Mouse (Mus musculus) embryo, embryonic 9.5 days (tissue): ENCODE results near the gene Klhl10.

ENCODE experiments used
- DNase-seq: peaks from one replicate; pipeline ENCODE4 v3.0.0-alpha.2; 2017; ENCODE audit errors: extremely low spot score

The Klhl10 gene

GRCm38 (mm10) chr11:100441797-100442196 lies at the start of gene Klhl10, which contains the start of gene Nt5c3b:
Gene Klhl10, plus strand, starts transcription at chr11:100441917.
Gene Nt5c3b, minus strand, starts transcription at chr11:100441808.
- no peak for DNase-seq

DNA sequence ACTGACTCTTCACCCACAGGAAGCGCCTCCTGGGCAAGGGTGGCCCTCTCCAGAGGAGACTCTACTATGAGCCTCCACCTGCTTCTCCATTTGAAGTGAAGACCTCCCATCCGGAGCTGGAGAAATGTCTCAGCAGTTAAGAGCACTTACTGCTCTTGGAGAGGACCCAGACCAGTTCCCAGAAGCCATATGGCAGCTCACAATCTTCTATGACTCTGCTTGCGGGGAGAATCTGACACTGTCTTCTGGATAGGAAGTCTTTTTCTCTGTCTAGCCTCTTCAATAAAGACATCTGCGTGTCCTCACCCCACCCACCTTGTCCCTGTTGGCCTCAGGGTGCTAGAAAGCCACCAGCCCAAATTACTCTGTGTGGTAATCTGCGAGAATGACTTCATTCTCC lies 48.8 kb upstream of the Klhl10 start:
- no peak for DNase-seq

GRCm38 (mm10) chr11:100393733-100394132 lies 48.0 kb upstream of the Klhl10 start:
- no peak for DNase-seq

GRCm38 (mm10) chr11:100394353-100395074 lies 47.2 kb upstream of the Klhl10 start:
- DNase-seq, result no peak

GRCm38 (mm10) chr11:100395200-100395599 lies 46.5 kb upstream of the Klhl10 start:
- DNase-seq, result no peak

- peak; percentile 32 for DNase-seq
These were observed 45.7 kb upstream of the Klhl10 start for GRCm38 (mm10) chr11:100395861-100396631.

- DNase-seq, result no peak
These were observed 44.7 kb upstream of the Klhl10 start for GRCm38 (mm10) chr11:100396886-100397599.

- DNase-seq, result peak; percentile 99
These were observed 43.9 kb upstream of the Klhl10 start, which contains the start of gene Jup for GRCm38 (mm10) chr11:100397600-100398389. Gene Jup, minus strand, starts transcription at chr11:100397763.

GRCm38 (mm10) chr11:100398517-100398916 lies 43.2 kb upstream of the Klhl10 start:
- DNase-seq, result no peak

DNA sequence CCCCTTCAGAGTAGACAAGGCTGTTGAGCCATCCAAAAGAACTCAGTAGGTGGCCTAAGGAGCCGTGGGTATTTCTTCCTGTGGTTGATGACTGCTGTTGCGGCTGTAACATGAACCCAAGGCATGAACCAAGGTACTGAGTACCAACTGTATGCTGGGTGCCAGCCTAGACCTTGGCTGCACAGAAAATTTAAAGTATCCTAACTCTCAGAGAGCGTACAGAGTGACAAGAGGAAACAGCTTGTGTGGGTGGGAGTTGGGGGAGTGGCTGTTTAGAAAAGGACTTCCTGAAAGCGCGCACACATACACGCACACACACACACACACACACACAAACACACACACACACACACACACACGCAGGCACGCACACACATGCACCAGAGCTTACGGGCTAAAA lies 42.4 kb upstream of the Klhl10 start:
- DNase-seq, result no peak

GRCm38 (mm10) chr11:100399727-100400538 lies 41.8 kb upstream of the Klhl10 start:
- no peak for DNase-seq

DNA sequence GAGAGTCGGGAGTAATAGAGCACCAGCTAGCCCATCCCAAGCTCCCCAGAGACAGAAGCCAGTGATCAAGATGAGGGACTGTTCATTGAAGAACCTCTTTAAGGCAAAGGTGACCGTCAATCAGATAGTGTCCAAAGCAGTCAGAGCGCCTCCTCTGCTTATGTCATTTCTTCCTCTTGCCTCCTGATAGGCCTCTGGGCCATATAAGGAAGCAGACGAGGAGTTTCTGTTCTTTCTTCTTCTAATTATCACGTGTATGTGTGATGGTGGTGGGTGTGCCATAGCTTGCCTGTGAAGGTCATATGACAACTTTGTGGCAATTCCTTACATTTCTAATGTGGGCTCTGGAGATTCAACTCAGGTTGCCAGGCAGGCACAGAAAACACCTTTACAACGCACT lies 40.9 kb upstream of the Klhl10 start:
- DNase-seq, result no peak

- no peak for DNase-seq
These were observed 39.5 kb upstream of the Klhl10 start for GRCm38 (mm10) chr11:100402240-100402639.

DNA sequence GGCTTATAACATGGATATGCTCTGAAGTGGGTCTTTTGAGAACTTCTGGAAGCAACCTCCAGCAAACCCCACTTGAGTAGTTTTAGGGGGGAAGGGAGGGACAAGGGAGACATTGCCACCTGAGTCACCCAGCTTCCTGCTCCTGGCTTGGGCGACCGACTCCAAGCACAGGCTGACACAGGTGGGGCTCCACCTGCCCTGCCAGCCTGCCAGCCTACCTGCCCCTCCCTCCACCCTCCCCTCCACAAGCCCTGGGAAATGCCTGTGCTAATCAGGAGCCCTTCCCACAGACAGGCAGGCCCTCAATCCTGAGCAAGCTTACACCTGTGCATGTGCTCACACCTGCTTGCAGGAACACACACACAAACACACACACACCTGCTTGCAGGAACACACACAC lies 39.0 kb upstream of the Klhl10 start:
- DNase-seq, result no peak

GRCm38 (mm10) chr11:100403445-100404134 lies 38.1 kb upstream of the Klhl10 start:
- DNase-seq, result no peak

- DNase-seq, result no peak
These were observed 37.2 kb upstream of the Klhl10 start for GRCm38 (mm10) chr11:100404456-100405074.

GRCm38 (mm10) chr11:100406273-100406672 lies 35.4 kb upstream of the Klhl10 start:
- no peak for DNase-seq

- DNase-seq, result no peak
These were observed 34.6 kb upstream of the Klhl10 start for GRCm38 (mm10) chr11:100406995-100407705.
